Mouse (Mus musculus) ES-Bruce4 (cell line): ENCODE measurements around the gene Olfr1199.

ENCODE experiments used
- CTCF ChIP-seq: IDR thresholded peaks from one replicate; pipeline ENCODE4 v1.8.1; 2011; ENCODE audit warnings: low read depth, low read length
- EP300 ChIP-seq: IDR thresholded peaks from 2 replicates; pipeline ENCODE4 v1.6.1; 2011; ENCODE audit warnings: low read depth, low read length; ENCODE audit not compliant: insufficient read depth
- POLR2A ChIP-seq: IDR thresholded peaks from one replicate; pipeline ENCODE4 v1.8.1; 2011; ENCODE audit warnings: low read length; ENCODE audit not compliant: insufficient read depth

GRCm38 (mm10) chr2:88792736-88793135 lies 32.5 kb upstream of the Olfr1199 start, which contains the start of gene Olfr1201:
- TF ChIP-seq EP300 (no peak), CTCF (no peak), POLR2A (no peak)
